Mouse (Mus musculus): ENCODE measurements at regions not wholly inside any gene's neighbourhood (a gene's known extent, or its start where the extent isn't known, plus 50 kb on each side); places are given as distances from the start of the nearest gene placed in this dataset.
"Not testable (repeated sequence)": the region's sequence is repeated elsewhere in the genome, so short reads cannot be mapped to it uniquely, and the experiment has no call there.

GRCm38 (mm10) chr10:33715701-33716250 is 70.7 kb downstream of the Sult3a2 start:
- H3K4me1 ChIP-seq, result no peaks in the 10 kb centered on the region
- H3K9ac ChIP-seq, result no peak overlapping the region
- H3K4me2 ChIP-seq, result no peak overlapping the region
- WGBS, result 76% methylated on average over 5 of the region's 5 CpGs
- ATAC-seq, result no peak
- H3K9me3 ChIP-seq (replicated peaks), result no peaks in the 10 kb centered on the region
- no peaks in the 10 kb centered on the region for H3K27me3 ChIP-seq
- no peaks in the 10 kb centered on the region for H3K36me3 ChIP-seq (ENCODE audit: poor library complexity, severe bottlenecking)
- no peak overlapping the region for H3K27ac ChIP-seq
- H3K4me3 ChIP-seq, result no peak overlapping the region

- H3K27ac ChIP-seq, H3K4me1 ChIP-seq: not testable (repeated sequence)
Measured at GRCm38 (mm10) chr10:33708656-33709055, 77.8 kb downstream of the Sult3a2 start.

GRCm38 (mm10) chr10:33704245-33704644 is 79.7 kb upstream of the Clvs2 start:
- not testable (repeated sequence) for H3K9ac ChIP-seq; H3K4me2 ChIP-seq; H3K9me3 ChIP-seq (replicated peaks); H3K4me1 ChIP-seq; H3K27ac ChIP-seq; H3K4me3 ChIP-seq; H3K36me3 ChIP-seq (ENCODE audit: poor library complexity, severe bottlenecking); ATAC-seq; H3K27me3 ChIP-seq
- WGBS, result 89% methylated on average over 3 of the region's 3 CpGs

More at GRCm38 (mm10) chr10:33708656-33709055, 77.8 kb downstream of the Sult3a2 start:
- H3K4me3 ChIP-seq; ATAC-seq; H3K27me3 ChIP-seq; H3K9me3 ChIP-seq (replicated peaks); H3K4me2 ChIP-seq; H3K9ac ChIP-seq; H3K36me3 ChIP-seq (ENCODE audit: poor library complexity, severe bottlenecking): not testable (repeated sequence)
- WGBS, result 84% methylated on average over 3 of the region's 3 CpGs

- no peaks in the 10 kb centered on the region for H3K27me3 ChIP-seq
- H3K4me3 ChIP-seq, result no peak overlapping the region
- WGBS, result 61% methylated on average over 3 of the region's 3 CpGs
- H3K9ac ChIP-seq, result no peak overlapping the region
- H3K4me1 ChIP-seq, result no peaks in the 10 kb centered on the region
- ATAC-seq, result peak; percentile 68; the same call in 1 of the 2 replicates
- no peaks in the 10 kb centered on the region for H3K36me3 ChIP-seq (ENCODE audit: poor library complexity, severe bottlenecking)
- no peaks in the 10 kb centered on the region for H3K9me3 ChIP-seq (replicated peaks)
- H3K4me2 ChIP-seq, result no peak overlapping the region
- H3K27ac ChIP-seq, result no peak overlapping the region
Measured at GRCm38 (mm10) chr10:33703420-33703819, 78.9 kb upstream of the Clvs2 start.
